Mouse (Mus musculus) urinary bladder, postnatal 25 days (tissue): ENCODE data around the gene Cuedc2.

Source experiments
- DNase-seq: peaks from one replicate; pipeline ENCODE4 v3.0.0; 2022; ENCODE audit warnings: low spot score

Cuedc2 gene

GRCm38 (mm10) chr19:46321101-46321943 lies 17.2 kb downstream of the Cuedc2 start:
- no peak for DNase-seq

- DNase-seq, result no peak
Observed at GRCm38 (mm10) chr19:46320076-46320785, 18.3 kb downstream of the Cuedc2 start.

- peak; percentile 72 for DNase-seq
Observed at GRCm38 (mm10) chr19:46318586-46319378, 19.7 kb downstream of the Cuedc2 start.

- no peak for DNase-seq
Observed at GRCm38 (mm10) chr19:46318031-46318471, 20.5 kb downstream of the Cuedc2 start.

- DNase-seq, result no peak
Observed at GRCm38 (mm10) chr19:46317546-46317885, 21.0 kb downstream of the Cuedc2 start.

GRCm38 (mm10) chr19:46316846-46317545 lies 21.5 kb downstream of the Cuedc2 start:
- no peak for DNase-seq

- DNase-seq, result no peak
Observed at GRCm38 (mm10) chr19:46315752-46316610, 22.5 kb downstream of the Cuedc2 start.

- no peak for DNase-seq
Observed at GRCm38 (mm10) chr19:46314872-46315742, 23.4 kb downstream of the Cuedc2 start.

- DNase-seq, result no peak
Observed at GRCm38 (mm10) chr19:46314151-46314601, 24.3 kb downstream of the Cuedc2 start.

- DNase-seq, result no peak
Observed at GRCm38 (mm10) chr19:46313591-46313990, 24.9 kb downstream of the Cuedc2 start.

GRCm38 (mm10) chr19:46313116-46313515 lies 25.4 kb downstream of the Cuedc2 start:
- DNase-seq, result no peak

GRCm38 (mm10) chr19:46312566-46312965 lies 25.9 kb downstream of the Cuedc2 start:
- DNase-seq, result no peak

- DNase-seq, result no peak
Observed at GRCm38 (mm10) chr19:46311341-46311740, 27.2 kb downstream of the Cuedc2 start.

- no peak for DNase-seq
Observed at GRCm38 (mm10) chr19:46310312-46310865, 28.1 kb downstream of the Cuedc2 start.

- DNase-seq, result no peak
Observed at GRCm38 (mm10) chr19:46309651-46310305, 28.7 kb downstream of the Cuedc2 start.

- peak; percentile 84 for DNase-seq
Observed at GRCm38 (mm10) chr19:46308706-46309435, 29.6 kb downstream of the Cuedc2 start.

- no peak for DNase-seq
Observed at GRCm38 (mm10) chr19:46308303-46308702, 30.2 kb downstream of the Cuedc2 start.

GRCm38 (mm10) chr19:46307781-46308180 lies 30.7 kb downstream of the Cuedc2 start:
- DNase-seq, result no peak
